Mouse (Mus musculus) c-Kit-positive CD71-positive TER-119-positive erythroid progenitor cells, embryonic 14.5 days (primary cell): ENCODE results near the gene Pdgfb.

Experiments used
- DNase-seq: peaks from one replicate; pipeline ENCODE4 v3.0.0-alpha.2; 2013; ENCODE audit warnings: low spot score

Gene Pdgfb

DNA sequence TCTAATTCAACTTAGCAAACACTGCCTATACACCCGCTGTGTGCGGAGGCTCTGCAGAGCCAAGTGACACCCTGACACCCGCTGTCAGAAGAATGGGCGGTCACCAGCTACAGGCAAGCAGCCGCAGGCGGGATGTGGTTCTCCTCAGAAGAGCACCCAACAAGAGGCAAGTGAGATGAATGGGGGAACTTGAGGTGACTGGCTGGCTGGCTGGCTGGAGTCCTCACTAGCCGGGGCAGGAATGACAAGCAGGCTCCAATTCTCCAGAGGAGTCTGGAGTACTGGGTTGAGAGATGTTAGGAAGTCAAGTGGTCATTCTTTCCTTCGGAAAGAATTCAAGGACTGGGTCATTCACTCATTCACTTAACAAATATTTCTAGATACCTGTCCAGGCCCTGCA is 58.2 kb downstream of the Pdgfb start:
- DNase-seq = no peak

DNA sequence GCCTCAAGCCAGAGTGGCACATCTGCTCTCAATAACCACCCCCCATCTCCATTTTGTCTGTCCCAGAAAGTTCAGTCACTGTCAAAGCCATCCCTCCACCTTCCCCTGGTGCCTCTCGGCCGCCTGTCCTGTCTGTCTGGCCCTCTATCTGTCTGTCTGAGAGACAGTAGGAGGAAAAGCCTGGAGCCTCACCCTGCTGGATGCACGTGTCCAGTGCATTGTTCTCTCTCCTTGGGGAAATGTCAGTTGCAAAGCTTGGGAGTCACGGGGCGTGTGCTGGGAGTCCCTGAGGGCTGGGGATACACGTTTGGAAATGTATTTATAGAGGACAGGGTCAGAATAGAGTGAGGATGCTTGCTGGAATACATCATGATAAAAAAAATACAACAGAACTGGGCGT is 61.3 kb downstream of the Pdgfb start:
- DNase-seq = no peak

DNA sequence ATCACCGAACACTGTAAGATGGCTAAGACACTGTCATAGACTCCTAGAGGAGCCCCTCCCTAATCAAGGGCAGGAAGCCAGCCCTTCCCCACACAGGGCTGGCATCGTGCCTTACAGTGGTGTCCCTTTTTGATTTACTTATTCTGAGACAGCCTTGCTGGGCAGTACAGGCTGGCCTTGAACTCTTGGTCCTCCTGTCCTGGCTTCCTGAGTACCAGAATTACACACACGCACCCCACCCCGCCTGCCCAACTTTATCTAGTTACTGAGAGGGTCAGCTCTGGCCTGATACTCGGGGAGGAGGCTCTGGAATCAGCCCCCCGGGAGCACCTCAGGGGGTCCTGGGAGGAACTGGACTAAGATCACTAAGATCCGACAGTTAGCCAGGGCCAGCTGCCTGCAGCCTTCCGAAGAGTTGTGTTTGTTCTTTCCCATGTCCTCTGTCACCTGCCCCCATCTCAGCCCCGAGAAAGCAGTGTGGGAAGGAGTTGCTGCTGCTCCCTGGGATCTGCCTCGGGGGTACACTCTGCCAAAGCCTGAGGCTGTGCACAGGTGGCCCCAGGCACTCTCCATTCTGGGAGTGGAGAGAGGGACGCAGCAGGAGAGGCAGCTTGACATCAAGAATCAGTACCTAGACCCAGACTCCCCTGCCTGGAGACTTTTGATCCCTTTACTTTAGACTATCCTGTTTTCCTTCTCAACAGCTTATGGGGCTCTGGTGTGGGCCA is 62.1 kb downstream of the Pdgfb start:
- no peak for DNase-seq

DNA sequence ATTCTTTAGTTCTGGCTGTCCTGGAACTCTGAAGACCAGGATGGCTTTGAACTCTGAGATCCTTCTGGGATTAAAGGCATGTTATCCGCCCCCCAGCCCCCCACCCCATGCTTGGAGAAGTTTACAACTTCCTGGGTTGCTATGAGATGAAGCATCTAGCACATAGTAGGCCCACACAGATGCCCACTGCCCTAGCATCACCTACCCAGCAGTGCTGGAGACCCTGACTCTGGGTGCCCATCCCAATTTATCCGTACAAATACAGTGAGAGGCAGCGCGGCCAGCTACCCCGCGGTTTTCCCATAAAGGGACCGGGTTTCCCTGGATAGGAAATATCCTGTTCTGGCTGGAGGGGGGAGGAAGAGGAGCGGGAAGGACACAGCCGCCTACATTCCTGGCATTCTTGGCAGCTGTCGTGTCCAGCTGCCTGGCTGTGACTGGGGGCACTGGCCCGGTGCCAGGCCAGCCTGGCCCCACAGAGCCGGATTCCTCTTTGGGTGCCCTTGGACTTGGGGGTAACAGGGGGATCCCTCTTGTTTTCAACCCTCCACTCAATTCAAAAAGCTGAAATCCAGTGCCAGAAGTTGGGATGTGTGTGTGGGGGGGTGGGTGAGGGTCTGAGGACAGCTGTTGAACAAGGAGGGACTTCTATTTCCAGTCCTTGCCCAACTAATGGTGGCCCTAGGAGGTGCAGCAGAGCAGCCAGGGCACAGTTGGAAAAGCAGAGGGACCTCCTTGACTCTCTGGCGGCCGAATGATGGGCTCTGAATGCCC is 62.9 kb downstream of the Pdgfb start:
- DNase-seq = no peak

DNA sequence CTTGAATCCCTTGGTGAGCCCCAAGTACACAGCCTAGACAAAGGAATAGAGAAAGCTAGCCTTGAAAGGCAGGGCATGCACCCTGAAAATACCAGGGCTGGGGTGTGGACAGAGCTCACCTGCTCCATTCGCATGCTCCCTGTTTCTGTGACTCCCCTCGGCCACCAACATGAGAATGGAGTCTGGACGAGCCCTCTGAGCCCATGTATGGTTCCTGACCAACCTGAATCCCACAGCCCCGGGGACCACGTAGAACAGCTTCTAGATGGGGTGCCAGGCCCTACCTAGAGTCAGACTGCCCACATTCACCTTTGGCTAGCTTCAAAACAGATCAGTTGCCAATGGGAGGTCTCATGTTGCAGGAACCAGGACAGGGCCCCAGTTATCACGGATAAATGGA is 63.6 kb downstream of the Pdgfb start:
- DNase-seq = no peak

DNA sequence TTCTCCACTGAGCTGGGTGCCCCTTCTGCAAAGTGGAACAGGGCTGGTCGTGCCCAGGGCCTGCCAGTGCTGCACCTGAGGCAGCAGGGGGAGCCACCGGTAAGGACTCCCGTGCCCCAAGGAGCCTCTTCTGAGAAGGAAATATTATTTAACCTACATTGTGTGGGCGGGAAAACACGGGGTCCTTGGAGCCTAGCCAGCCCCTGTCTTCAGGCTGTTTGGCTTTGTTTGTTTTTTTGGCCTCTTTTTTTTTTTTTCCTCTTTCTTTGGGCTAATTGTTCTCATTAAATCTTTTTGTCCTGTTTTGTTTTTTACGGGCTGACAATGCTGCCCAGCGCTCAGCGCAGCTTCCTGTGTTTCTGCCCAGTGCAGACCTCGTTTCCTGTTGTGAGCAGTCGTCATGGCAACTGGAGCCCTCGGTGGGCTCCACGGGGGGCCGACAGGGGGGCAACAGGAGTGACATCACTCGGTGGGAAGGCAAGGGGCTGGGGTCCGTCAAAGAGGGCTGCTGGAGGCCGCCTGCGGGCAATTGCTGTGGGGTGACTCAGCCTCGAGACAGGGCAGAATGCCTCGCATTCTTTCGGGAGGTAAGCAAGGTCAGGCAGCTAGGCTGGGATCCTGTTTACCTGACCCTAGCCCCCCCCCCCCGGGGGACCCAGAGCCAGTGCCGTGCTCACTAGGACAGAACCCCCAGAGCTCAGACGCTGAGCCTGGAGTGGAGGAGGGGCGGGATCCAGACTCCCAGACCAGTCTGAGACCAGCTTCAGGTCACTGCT is 64.3 kb downstream of the Pdgfb start:
- DNase-seq = no peak

DNA sequence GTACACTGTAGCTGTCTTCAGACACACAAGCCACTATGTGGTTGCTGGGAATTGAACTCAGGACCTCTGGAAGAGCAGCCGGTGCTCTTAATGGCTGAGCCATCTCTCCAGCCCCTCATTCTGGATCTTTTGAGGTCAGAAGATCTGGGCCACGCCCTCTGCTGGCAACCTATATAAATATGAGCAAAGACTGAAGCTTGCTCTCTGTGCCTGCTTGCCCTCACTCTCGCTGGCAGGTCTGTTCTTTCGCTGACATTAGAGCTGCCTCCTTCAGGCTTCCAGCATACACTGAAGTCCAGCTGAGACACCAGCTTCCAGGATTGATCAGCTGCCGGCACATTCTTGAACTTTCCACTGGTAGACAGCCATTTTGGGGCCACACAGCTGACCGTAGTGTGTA is 67.1 kb downstream of the Pdgfb start:
- no peak for DNase-seq

DNA sequence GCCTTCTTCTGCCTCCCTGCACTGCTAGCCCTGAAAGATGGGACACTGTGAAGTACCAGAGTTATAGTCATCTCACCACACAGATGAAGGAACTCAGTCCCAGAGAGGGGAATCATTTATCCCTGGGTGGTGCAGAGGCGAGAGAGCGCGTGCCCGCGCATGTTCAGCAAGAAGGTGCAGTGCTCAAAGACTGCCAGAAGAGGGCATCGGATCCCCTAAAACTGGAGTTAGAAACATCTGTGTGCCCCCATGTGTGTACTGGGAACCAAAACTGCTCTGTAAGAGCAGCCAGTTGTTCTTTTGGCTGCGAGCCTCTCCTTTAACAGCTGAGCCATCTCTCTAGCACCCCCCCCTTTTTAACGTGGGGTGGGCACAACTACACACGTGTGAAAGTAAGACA is 68.0 kb downstream of the Pdgfb start:
- DNase-seq = no peak

DNA sequence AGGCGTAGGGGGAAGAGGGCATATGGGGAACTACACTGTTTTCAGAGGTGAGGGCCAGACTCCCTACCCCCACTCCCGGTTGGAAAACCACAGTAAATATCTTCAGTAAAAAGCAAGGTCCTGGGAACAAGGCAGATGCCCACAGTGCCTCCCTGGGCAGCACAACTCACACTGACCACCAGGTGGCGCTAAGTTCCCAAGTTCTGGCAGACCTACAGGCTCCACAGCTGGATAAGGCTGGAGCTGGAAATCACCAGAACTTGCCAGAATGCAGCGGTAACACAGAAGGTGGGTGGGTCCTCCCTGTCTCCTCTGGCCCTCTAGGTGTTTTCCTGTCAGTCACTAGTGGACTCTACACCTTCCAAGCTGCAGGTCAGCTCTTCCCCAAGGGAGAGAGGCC is 68.8 kb downstream of the Pdgfb start:
- peak; percentile 86 for DNase-seq
